Mouse (Mus musculus) lung, embryonic 16.5 days (tissue): ENCODE data around the gene Rasip1. TPM values are rescaled to one million over a fixed set of nuclear protein-coding genes. Genes with fewer than 3 reads are reported as not detected.
"Not testable (repeated sequence)": the region's sequence is repeated elsewhere in the genome, so short reads cannot be mapped to it uniquely, and the experiment has no call there.

Source experiments
- ATAC-seq: fragments of 200-750 bp; cut with Nextera tagmentation; 2 replicates; pipeline ENCODE4 v1.8.0; 2017; ENCODE audit warnings: low read depth, mild to moderate bottlenecking, moderate library complexity
- H3K27ac ChIP-seq: fragments of 300-500 bp; sonication (generic); 2 replicates; pipeline ENCODE4 v1.5.1; 2014; ENCODE audit warnings: mild to moderate bottlenecking, control low read depth, low read length
- H3K27me3 ChIP-seq: fragments of 300-500 bp; sonication (generic); 2 replicates; pipeline ENCODE4 v1.6.1; 2014; ENCODE audit warnings: low read depth, low read length, mixed read lengths; ENCODE audit not compliant: control insufficient read depth, insufficient read depth
- H3K36me3 ChIP-seq: fragments of 300-500 bp; sonication (generic); 2 replicates; pipeline ENCODE4 v1.6.1; 2014; ENCODE audit warnings: low read length; ENCODE audit not compliant: control insufficient read depth, insufficient read depth
- H3K4me1 ChIP-seq: fragments of 300-500 bp; sonication (generic); replicated peaks from 2 replicates; pipeline ENCODE4 v1.6.1; 2014; ENCODE audit warnings: low read length, mixed read lengths; ENCODE audit not compliant: control insufficient read depth, insufficient read depth
- H3K4me2 ChIP-seq: fragments of 300-500 bp; sonication (generic); 2 replicates; pipeline ENCODE4 v1.6.1; 2014; ENCODE audit warnings: low read depth, low read length, control low read depth
- H3K4me3 ChIP-seq: fragments of 300-500 bp; sonication (generic); 2 replicates; pipeline ENCODE4 v1.5.1; 2014; ENCODE audit warnings: mild to moderate bottlenecking, low read length, control low read depth
- H3K9ac ChIP-seq: fragments of 300-500 bp; sonication (generic); 2 replicates; pipeline ENCODE4 v1.6.1; 2014; ENCODE audit warnings: low read length, control low read depth
- H3K9me3 ChIP-seq: fragments of 300-500 bp; sonication (generic); 2 replicates; pipeline ENCODE4 v1.6.1; 2016; ENCODE audit warnings: low read length; ENCODE audit not compliant: control insufficient read depth
- WGBS: fragments of 180-500 bp; shearing (Covaris S2); extraction: QIAGEN DNeasy Blood & Tissue Kit; methylation state at CpG from one replicate; pipeline ENCODE4 v1.1.7; 2014; 5-methylcytosine and 5-hydroxymethylcytosine counted together
- polyA plus RNA-seq: library from polyadenylated mRNA; unstranded; fragments of >200 nt; fragmentation: Nextera tagmentation; extraction: Ambion mirVana; gene quantifications from 2 replicates; pipeline ENCODE4 v1.2.1, GENCODE M21; 2015

Rasip1 gene
- polyA plus RNA-seq, 1 experiment from 2014 or later: 16.4 TPM

DNA sequence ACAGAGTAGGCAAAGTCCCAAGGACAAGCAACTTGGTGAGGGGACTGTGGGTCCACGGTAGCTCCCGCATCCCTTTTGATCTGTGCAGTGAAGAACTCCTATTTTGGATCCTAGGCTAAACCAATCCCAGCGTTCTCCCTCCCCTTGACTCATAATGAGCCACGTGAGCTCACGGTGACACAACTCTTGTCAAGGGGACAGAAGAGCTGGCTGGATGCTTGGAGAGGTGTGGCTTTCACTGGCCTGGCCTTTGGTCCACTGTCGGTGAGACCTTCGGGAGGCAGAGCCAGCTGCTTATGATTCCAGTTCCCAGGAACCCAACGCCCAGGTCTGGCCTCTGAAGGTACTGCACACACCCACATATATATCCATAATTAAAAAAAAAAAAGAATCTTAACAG lies 22.1 kb downstream of the Rasip1 start:
- H3K4me2 ChIP-seq: no peak overlapping the region
- H3K9me3 ChIP-seq: no peaks in the 10 kb centered on the region
- WGBS: 64% methylated on average over 8 of the region's 8 CpGs
- no peaks in the 10 kb centered on the region for H3K27me3 ChIP-seq
- no peaks in the 10 kb centered on the region for H3K4me1 ChIP-seq
- H3K4me3 ChIP-seq: no peak overlapping the region
- no peak for ATAC-seq
- H3K9ac ChIP-seq: no peak overlapping the region
- H3K36me3 ChIP-seq: no peaks in the 10 kb centered on the region
- no peak overlapping the region for H3K27ac ChIP-seq

DNA sequence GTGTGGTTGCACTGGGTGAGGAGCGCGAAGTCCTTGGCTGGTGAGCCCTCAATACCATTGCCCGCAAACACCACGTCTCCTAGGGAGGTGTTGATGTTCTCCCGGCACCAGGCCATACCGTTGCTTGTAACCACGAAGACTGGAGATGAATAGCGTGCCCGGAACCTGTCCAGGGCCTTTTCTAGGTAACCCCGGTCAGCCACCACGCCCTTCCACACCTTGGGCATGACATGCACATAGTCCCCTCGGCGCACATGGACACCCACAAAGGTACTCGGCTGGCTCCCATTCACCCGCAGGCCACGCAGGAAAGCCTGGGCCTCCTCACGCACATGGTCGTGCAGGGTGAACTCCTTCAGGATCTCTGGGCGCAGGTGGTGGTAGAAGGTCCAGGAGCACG lies 23.2 kb downstream of the Rasip1 start:
- H3K27ac ChIP-seq, H3K4me3 ChIP-seq, H3K27me3 ChIP-seq, H3K4me1 ChIP-seq, H3K9me3 ChIP-seq, H3K9ac ChIP-seq, H3K4me2 ChIP-seq, H3K36me3 ChIP-seq, ATAC-seq: not testable (repeated sequence)
- 92% methylated on average over 20 of the region's 20 CpGs for whole genome bisulfite sequencing

DNA sequence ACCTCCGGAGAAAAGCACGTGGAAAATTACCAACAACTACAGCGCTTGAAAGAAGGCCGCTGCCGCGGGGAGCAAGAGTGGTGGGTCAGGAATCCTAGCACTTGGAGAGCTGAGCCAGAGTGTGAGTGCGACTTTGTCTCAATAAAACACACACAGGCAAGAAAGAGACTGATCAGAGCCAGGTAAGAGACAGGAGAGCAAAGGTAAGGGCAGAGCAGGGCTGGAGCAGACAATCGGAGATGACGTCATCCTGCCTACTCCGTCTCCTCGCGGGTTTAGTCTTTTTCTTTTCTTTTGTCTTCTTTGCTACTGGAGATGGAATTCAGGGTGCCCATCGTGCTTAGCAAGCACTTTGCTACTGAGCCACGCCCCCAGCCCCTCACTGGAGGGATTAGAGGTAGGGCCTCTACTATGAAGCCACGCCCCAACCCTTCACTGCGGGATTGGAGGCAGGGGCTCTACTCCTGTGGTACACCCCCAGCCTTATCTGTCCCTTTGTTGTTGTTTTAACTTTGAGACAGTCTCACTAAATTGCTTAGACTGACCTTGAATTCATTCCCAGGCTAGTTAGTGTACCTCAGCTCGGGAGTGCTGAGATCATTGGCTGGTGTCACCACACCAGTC lies 27.2 kb downstream of the Rasip1 start:
- H3K27ac ChIP-seq: no peak overlapping the region
- 0 out of 2 replicates have a peak, but pooled peaks cover 3% of the 10 kb centered on the region for H3K4me1 ChIP-seq
- no peaks in the 10 kb centered on the region for H3K36me3 ChIP-seq
- H3K4me2 ChIP-seq: peak overlapping the region; percentile 18
- peak; percentile 54; the same call in 1 of the 2 replicates for ATAC-seq
- H3K9me3 ChIP-seq: no peaks in the 10 kb centered on the region; the same call in 1 of the 2 replicates
- peak overlapping the region; percentile 4; the same call in 1 of the 2 replicates for H3K4me3 ChIP-seq
- H3K9ac ChIP-seq: no peak overlapping the region
- no peaks in the 10 kb centered on the region for H3K27me3 ChIP-seq
- WGBS: 31% methylated on average over 17 of the region's 17 CpGs

DNA sequence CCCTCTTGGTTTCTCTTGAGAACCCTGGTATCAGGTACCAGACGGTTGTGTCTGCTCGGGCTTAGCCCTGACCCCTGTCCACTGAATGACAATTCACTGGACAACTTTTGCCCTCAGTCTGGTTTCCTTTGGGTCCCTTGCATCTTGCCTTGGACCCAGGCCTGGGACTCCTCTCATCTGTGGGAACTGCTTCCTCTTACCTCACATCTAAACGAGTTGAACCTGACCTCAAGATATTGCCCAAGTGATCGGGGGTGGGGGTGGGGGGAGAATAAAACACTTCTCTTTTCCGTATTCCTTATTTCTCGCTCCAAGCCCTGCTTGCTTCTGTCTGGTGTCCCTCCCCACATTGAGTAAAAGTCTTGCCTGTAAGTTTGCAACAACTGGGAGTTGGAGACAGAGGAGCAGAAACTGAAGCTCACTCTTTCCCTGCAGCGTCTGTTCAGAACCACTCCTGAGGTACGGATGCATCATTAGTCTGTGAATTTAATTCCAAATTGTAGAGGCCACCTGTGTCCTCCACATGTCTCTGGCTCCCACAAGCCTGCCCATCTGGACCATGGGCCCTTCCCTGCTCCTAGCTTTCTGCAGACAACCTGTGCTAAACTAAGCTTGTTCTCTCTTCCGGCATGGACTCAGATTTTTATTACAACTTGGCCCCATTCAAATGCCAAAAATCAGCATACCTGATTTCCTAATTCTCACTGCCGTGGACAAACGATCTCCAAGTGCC lies 33.6 kb downstream of the Rasip1 start:
- H3K27ac ChIP-seq: no peak overlapping the region
- no peaks in the 10 kb centered on the region; the same call in 1 of the 2 replicates for H3K9me3 ChIP-seq
- H3K4me2 ChIP-seq: no peak overlapping the region
- no peak for ATAC-seq
- no peaks in the 10 kb centered on the region for H3K27me3 ChIP-seq
- H3K36me3 ChIP-seq: no peaks in the 10 kb centered on the region
- no peak overlapping the region for H3K9ac ChIP-seq
- peaks cover 9% of the 10 kb centered on the region for H3K4me1 ChIP-seq
- H3K4me3 ChIP-seq: no peak overlapping the region
- 77% methylated on average over 11 of the region's 11 CpGs for WGBS

DNA sequence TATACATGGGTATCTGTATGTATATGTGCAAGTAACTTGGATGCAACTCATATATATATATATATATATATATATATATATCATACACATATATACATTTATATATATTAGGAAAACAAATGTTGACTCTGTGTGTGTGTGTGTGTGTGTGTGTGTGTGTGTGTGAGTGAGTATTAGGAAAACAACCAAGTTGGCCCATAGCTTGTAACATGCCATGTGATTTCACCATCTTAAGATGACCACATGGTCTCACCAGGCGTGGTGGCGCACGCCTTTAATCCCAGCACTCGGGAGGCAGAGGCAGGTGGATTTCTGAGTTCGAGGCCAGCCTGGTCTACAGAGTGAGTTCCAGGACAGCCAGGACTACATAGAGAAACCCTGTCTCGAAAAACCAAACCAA lies 34.4 kb downstream of the Rasip1 start:
- H3K27me3 ChIP-seq, H3K27ac ChIP-seq, H3K4me3 ChIP-seq, ATAC-seq, H3K36me3 ChIP-seq, H3K4me2 ChIP-seq, H3K4me1 ChIP-seq, H3K9ac ChIP-seq, H3K9me3 ChIP-seq: not testable (repeated sequence)
- WGBS: 89% methylated on average over 6 of the region's 6 CpGs

DNA sequence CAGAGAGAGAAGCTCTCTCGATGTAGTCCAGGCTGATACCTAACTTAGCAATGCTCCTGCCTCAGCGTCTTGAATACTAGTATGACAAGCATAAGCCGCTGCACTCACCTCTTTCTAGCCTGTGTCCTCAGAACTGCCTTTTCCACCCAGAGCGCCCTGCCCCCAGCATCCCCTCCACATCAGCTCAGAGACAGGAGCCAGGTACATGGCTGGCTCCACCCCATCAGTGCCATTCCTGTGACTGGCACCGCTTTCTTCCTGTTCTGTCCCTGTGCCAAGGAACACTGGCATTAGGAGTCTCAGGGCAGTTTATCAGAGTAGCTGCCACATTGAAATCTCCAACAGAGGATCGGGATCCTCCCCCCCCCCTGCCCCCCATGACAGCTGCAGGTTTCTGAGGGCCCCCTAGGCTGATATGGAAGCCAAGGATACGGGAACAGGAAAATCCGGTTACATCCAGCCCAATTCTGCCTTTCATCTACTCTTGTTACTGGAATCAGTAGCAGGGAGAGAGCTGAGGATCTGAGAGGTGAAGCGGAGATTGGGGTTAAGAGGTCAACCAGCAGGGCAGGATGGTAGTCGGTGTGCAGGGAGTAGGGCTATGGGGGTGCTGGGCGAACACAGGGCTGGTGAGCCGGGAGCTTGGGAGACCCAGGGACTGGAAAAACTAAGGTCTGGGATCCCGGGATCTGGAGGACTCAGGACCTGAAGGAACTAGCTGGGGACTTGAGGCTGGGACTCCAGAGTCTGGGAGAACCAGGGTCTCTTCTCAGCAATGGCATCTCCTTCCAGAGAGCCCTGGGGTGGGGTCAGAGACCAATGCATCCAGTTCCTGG lies 38.2 kb downstream of the Rasip1 start:
- 0 out of 2 replicates have a peak overlapping the region, but pooled peaks have one; percentile 0 for H3K4me2 ChIP-seq

DNA sequence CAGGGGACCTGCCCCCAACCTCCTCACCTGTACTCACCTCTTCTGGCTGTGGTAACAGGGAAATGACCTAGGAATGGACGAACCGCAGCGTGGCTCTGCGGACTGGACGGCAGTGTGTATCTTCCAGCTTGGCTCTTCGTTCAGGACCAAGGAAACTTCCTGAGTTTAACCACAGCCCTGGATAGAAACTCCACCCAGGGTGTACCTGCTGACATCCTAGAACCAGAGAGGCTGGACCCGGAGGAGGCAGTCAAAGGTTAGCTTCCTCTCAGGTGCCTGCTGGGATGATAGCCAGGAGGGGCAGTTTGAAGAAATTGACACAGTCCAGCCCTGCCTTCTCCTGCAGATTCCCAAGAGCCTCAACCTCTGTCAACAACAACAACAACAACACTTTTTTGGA lies 38.9 kb downstream of the Rasip1 start, which contains the start of gene Fut2:
Gene Fut2, minus strand, starts transcription at position 234 of the 400 bp plus-strand sequence.
- 67% methylated on average over 7 of the region's 7 CpGs for WGBS
- no peak for ATAC-seq
- Histone ChIP-seq H3K27me3 (no peaks in the 10 kb centered on the region), H3K4me2 (0 out of 2 replicates have a peak within 1 kb of the TSS, but pooled peaks have one; percentile 0), H3K9ac (peak within 1 kb of the TSS; percentile 24; the same call in 1 of the 2 replicates), H3K36me3 (no peaks in the 10 kb centered on the region), H3K4me3 (no peak within 1 kb of the TSS), H3K4me1 (peaks cover 9% of the 10 kb centered on the region), H3K9me3 (no peaks in the 10 kb centered on the region), H3K27ac (no peak within 1 kb of the TSS)

More for the DNA sequence above, 38.2 kb downstream of the Rasip1 start:
- ATAC-seq: peak; percentile 66; the same call in 1 of the 2 replicates
- no peak overlapping the region for H3K4me3 ChIP-seq
- 32% methylated on average over 13 of the region's 13 CpGs for WGBS
- peak overlapping the region; percentile 24; the same call in 1 of the 2 replicates for H3K9ac ChIP-seq
- peaks cover 9% of the 10 kb centered on the region for H3K4me1 ChIP-seq
- no peak overlapping the region for H3K27ac ChIP-seq
- no peaks in the 10 kb centered on the region for H3K36me3 ChIP-seq
- no peaks in the 10 kb centered on the region for H3K27me3 ChIP-seq
- no peaks in the 10 kb centered on the region for H3K9me3 ChIP-seq

DNA sequence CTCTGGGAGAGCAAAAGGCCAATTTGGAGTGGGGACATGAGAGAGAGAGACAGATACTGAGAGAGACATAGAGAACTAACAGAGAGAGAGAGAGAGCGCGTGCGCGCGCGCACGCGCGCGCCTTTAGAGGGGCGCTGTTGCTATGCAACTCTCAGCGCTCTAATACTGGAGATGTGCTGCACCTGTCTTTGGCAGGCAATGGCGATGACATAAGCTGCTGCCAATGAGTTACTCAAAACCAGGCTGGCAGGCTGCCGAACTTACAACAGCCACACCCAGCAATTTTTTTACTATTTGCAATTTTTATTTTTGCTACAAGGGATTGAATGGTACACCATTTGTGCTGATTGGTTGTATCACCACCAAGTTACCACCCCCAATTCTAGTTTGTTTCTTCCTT lies 40.5 kb downstream of the Rasip1 start:
- 74% methylated on average over 14 of the region's 14 CpGs for WGBS
- H3K36me3 ChIP-seq: no peaks in the 10 kb centered on the region
- ATAC-seq: no peak
- H3K4me1 ChIP-seq: peaks cover 9% of the 10 kb centered on the region
- no peak overlapping the region for H3K27ac ChIP-seq
- H3K27me3 ChIP-seq: no peaks in the 10 kb centered on the region
- no peak overlapping the region for H3K4me2 ChIP-seq
- no peak overlapping the region for H3K9ac ChIP-seq
- no peak overlapping the region for H3K4me3 ChIP-seq
- H3K9me3 ChIP-seq: no peaks in the 10 kb centered on the region

DNA sequence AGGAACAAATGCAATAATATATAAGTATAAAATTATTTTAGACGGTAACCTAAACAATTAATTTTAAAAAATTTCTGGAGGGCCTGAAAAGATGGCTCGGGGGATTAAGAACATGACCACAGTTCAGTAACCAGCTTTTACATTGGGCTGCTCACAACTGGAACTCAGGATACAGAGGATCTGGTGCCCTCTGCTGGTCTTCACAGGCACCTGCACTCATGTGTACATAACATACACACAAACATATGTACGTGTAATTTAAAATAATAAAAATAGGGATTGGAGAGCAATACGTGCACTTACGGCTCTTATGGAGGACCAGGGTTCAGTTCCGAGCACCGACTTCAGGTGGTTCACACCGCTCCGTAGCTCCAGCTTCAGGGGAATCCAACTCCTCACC lies 41.6 kb downstream of the Rasip1 start:
- H3K27me3 ChIP-seq: no peaks in the 10 kb centered on the region
- peaks cover 9% of the 10 kb centered on the region for H3K4me1 ChIP-seq
- no peak overlapping the region for H3K4me3 ChIP-seq
- no peak overlapping the region for H3K9ac ChIP-seq
- no peak overlapping the region for H3K4me2 ChIP-seq
- 94% methylated on average over 9 of the region's 9 CpGs for WGBS
- ATAC-seq: no peak
- H3K9me3 ChIP-seq: no peaks in the 10 kb centered on the region
- no peak overlapping the region for H3K27ac ChIP-seq
- H3K36me3 ChIP-seq: no peaks in the 10 kb centered on the region
